Mouse (Mus musculus): ENCODE measurements around the gene Asf1b.

DNA sequence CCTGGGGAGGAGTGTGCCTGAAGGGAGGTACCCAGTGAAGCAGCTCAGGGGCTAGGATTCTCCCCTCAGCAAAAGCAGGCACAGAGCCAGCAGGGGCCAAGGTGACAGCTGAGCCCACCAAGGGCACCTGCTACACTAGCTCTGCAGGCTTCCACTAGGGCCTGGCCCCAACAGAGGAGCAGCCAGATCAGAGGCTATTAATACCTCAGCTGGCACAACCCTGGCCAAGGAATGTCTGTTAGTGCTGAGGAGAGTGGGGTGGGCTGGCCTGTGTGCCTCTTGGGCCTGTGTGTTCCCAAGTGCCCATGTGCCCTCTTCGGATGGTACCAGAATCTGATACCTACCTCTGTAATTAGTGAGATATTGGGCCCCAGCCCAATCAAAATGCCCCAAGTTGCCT, 24.9 kb downstream of the Asf1b start:
- TF ChIP-seq POLR2A (IDR thresholded peaks at IDR 0.05; ENCODE audit: borderline replicate concordance, extremely low read depth, insufficient read depth, insufficient read length, poor library complexity, severe bottlenecking) (no peak), CTCF (IDR thresholded peaks at IDR 0.05; ENCODE audit: borderline replicate concordance, extremely low read depth, insufficient read depth, insufficient read length) (no peak)

Data from brain, embryonic 14.5 days (tissue).